Mouse (Mus musculus): ENCODE data around the gene Usp54. TPM values are rescaled to one million over a fixed set of nuclear protein-coding genes. Genes with fewer than 3 reads are reported as not detected.

The Usp54 gene
- 6.4 TPM for total RNA-seq (2023)

GRCm38 (mm10) chr14:20640644-20641437 is at the start of gene Usp54:
Gene Usp54, minus strand, starts transcription at chr14:20641063.

GRCm38 (mm10) chr14:20674064-20674833 is 33.4 kb upstream of the Usp54 start, which contains the start of gene Sec24c:
Gene Sec24c, plus strand, starts transcription at chr14:20674308.

GRCm38 (mm10) chr14:20668154-20668810 is 27.4 kb upstream of the Usp54 start, which contains the start of gene Synpo2l:
Gene Synpo2l, minus strand, starts transcription at chr14:20668354.

GRCm38 (mm10) chr14:20656361-20656760 is 15.5 kb upstream of the Usp54 start, which contains the start of gene Myoz1:
Gene Myoz1, minus strand, starts transcription at chr14:20656540.

GRCm38 (mm10) chr14:20546415-20546814 is 94.4 kb downstream of the Usp54 start, which contains the start of gene Ppp3cb:
Gene Ppp3cb, minus strand, starts transcription at chr14:20546573.

Other genes starting within 250 kb of the Usp54 start
- gene Mrps16, start 247.4 kb downstream of the Usp54 start, total RNA-seq (2023) = 34.0 TPM
- gene Cfap70, start 188.8 kb downstream of the Usp54 start, total RNA-seq (2023) = not detected
- gene Anxa7, start 160.9 kb downstream of the Usp54 start, total RNA-seq (2023) = 33.3 TPM
- 9.3 TPM for gene Mss51, start 144.2 kb downstream of the Usp54 start, total RNA-seq (2023)
- 92.8 TPM for gene Ppp3cb, start 94.5 kb downstream of the Usp54 start, total RNA-seq (2023)
- not detected for gene Myoz1, start 15.5 kb upstream of the Usp54 start, total RNA-seq (2023)
- not detected for gene Synpo2l, start 27.3 kb upstream of the Usp54 start, total RNA-seq (2023)
- gene Sec24c, start 33.2 kb upstream of the Usp54 start, total RNA-seq (2023) = 249 TPM
- 5.3 TPM for gene Fut11, start 53.9 kb upstream of the Usp54 start, total RNA-seq (2023)
- 36.5 TPM for gene Chchd1, start 61.9 kb upstream of the Usp54 start, total RNA-seq (2023)
- gene Zswim8, start 66.5 kb upstream of the Usp54 start, total RNA-seq (2023) = 151 TPM
- 50.9 TPM for gene Ndst2, start 93.5 kb upstream of the Usp54 start, total RNA-seq (2023)
- 51.7 TPM for gene Camk2g, start 153.0 kb upstream of the Usp54 start, total RNA-seq (2023)
- gene Plau, start 195.6 kb upstream of the Usp54 start, total RNA-seq (2023) = 0.44 TPM